Mouse (Mus musculus): ENCODE results near the gene Miga2. TPM values are rescaled to one million over a fixed set of nuclear protein-coding genes. Genes with fewer than 3 reads are reported as not detected.
A peak's percentile ranks its signal among the peaks of the same experiment; 100 is the strongest.

Miga2 gene
- polyA plus RNA-seq, 1 experiment from 2014 or later = 18.7 TPM

GRCm38 (mm10) chr2:30386913-30387312 lies 22.9 kb downstream of the Miga2 start:
- H3K27me3 ChIP-seq (replicated peaks; ENCODE audit: control insufficient read depth, insufficient read depth, low read length) = no peaks in the 10 kb centered on the region
- ATAC-seq = no peak
- 90% methylated on average over 9 of the region's 9 CpGs for WGBS

DNA sequence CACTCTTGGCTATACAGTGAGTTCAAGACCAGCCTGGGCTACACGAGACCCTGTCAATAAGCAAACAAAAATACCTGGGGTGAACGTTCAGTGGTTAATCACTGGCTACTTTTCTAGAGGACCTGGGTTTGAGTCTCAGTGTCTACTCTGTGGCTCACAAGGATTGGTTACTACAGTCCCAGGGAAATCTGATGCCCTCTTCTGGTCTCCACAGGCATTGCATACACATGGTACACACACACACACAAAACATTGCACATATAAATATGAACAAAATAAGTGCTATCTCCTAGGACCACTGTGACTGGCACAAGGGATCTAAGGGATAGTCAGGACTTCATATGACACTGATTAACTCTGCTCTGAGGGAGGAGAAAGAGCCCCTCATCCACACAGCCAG lies 25.0 kb downstream of the Miga2 start:
- 93% methylated on average over 2 of the region's 2 CpGs for WGBS

More at GRCm38 (mm10) chr2:30386913-30387312, 22.9 kb downstream of the Miga2 start:
- no peak for DNase-seq (ENCODE audit: low spot score)
- Histone ChIP-seq H3K27ac (ENCODE audit: low read depth, low read length) (no peak overlapping the region), H3K4me1 (ENCODE audit: control insufficient read depth, insufficient read depth, low read length) (no peaks in the 10 kb centered on the region), H3K9me3 (replicated peaks; ENCODE audit: control insufficient read depth, low read length) (no peaks in the 10 kb centered on the region), H3K4me3 (ENCODE audit: low read depth, low read length) (no peak overlapping the region), H3K36me3 (ENCODE audit: control insufficient read depth, insufficient read depth, low read length) (peaks cover 32% of the 10 kb centered on the region), H3K9ac (ENCODE audit: low read length) (no peak overlapping the region), H3K4me2 (ENCODE audit: low read length) (no peak overlapping the region)

DNA sequence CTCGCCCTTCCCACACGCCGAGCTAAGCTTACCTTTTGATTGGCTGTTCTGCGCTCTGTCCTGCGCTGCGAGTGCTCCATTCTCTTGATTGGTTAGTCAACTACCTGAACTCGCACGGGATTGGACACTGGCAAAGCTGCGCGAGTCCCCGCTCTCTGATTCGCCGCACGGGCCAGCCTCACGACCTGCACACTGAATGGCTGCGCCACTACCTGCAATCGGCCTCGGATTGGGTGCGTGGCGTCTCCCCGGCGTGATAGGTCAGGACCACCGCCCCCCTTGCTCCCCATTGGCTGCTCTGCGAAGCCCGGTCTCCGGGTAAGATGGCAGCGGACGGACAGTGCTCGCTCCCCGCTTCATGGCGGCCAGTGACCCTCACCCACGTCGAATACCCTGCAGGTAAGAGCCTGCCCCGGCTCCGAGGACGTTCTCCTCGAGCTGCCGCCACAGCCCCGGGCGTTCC lies 28.1 kb downstream of the Miga2 start, which contains the start of gene Dolpp1:
TSS of gene Dolpp1 (plus strand) at position 141 of the 463 bp plus-strand sequence.
- Histone ChIP-seq H3K9ac (ENCODE audit: low read length) (peak within 1 kb of the TSS; percentile 89), H3K4me3 (ENCODE audit: low read depth, low read length) (peak within 1 kb of the TSS; percentile 81), H3K4me2 (ENCODE audit: low read length) (peak within 1 kb of the TSS; percentile 99), H3K27ac (ENCODE audit: low read depth, low read length) (peak within 1 kb of the TSS; percentile 87), H3K9me3 (replicated peaks; ENCODE audit: control insufficient read depth, low read length) (no peaks in the 10 kb centered on the region), H3K4me1 (ENCODE audit: control insufficient read depth, insufficient read depth, low read length) (peaks cover 8% of the 10 kb centered on the region), H3K27me3 (replicated peaks; ENCODE audit: control insufficient read depth, insufficient read depth, low read length) (no peaks in the 10 kb centered on the region), H3K36me3 (ENCODE audit: control insufficient read depth, insufficient read depth, low read length) (peaks cover 18% of the 10 kb centered on the region)
- ATAC-seq (peak; percentile 99), DNase-seq (ENCODE audit: low spot score) (peak; percentile 99)
- WGBS = under 1% methylated on average over 39 of the region's 40 CpGs

More for the DNA sequence above, 25.0 kb downstream of the Miga2 start:
- Histone ChIP-seq H3K9ac (ENCODE audit: low read length) (no peak overlapping the region), H3K27ac (ENCODE audit: low read depth, low read length) (no peak overlapping the region), H3K9me3 (replicated peaks; ENCODE audit: control insufficient read depth, low read length) (no peaks in the 10 kb centered on the region), H3K27me3 (replicated peaks; ENCODE audit: control insufficient read depth, insufficient read depth, low read length) (no peaks in the 10 kb centered on the region), H3K4me1 (ENCODE audit: control insufficient read depth, insufficient read depth, low read length) (peaks cover 8% of the 10 kb centered on the region), H3K4me2 (ENCODE audit: low read length) (no peak overlapping the region), H3K36me3 (ENCODE audit: control insufficient read depth, insufficient read depth, low read length) (peaks cover 11% of the 10 kb centered on the region), H3K4me3 (ENCODE audit: low read depth, low read length) (no peak overlapping the region)
- DNase-seq (ENCODE audit: low spot score) (no peak), ATAC-seq (no peak)

- ATAC-seq = peak; percentile 83
- peak; percentile 92 for DNase-seq (ENCODE audit: low spot score)
- Histone ChIP-seq H3K9ac (ENCODE audit: low read length) (peak overlapping the region; percentile 89), H3K27ac (ENCODE audit: low read depth, low read length) (peak overlapping the region; percentile 87), H3K36me3 (ENCODE audit: control insufficient read depth, insufficient read depth, low read length) (peaks cover 24% of the 10 kb centered on the region), H3K4me1 (ENCODE audit: control insufficient read depth, insufficient read depth, low read length) (peaks cover 8% of the 10 kb centered on the region), H3K27me3 (replicated peaks; ENCODE audit: control insufficient read depth, insufficient read depth, low read length) (no peaks in the 10 kb centered on the region), H3K4me2 (ENCODE audit: low read length) (peak overlapping the region; percentile 99), H3K9me3 (replicated peaks; ENCODE audit: control insufficient read depth, low read length) (no peaks in the 10 kb centered on the region), H3K4me3 (ENCODE audit: low read depth, low read length) (peak overlapping the region; percentile 81)
- WGBS = under 1% methylated on average over 44 of the region's 54 CpGs
Observed at GRCm38 (mm10) chr2:30392577-30393369, 28.7 kb downstream of the Miga2 start.

GRCm38 (mm10) chr2:30393370-30393656 lies 29.3 kb downstream of the Miga2 start:
- no peak for DNase-seq (ENCODE audit: low spot score)
- Histone ChIP-seq H3K36me3 (ENCODE audit: control insufficient read depth, insufficient read depth, low read length) (peaks cover 29% of the 10 kb centered on the region), H3K9me3 (replicated peaks; ENCODE audit: control insufficient read depth, low read length) (no peaks in the 10 kb centered on the region), H3K4me2 (ENCODE audit: low read length) (peak overlapping the region; percentile 99), H3K4me1 (ENCODE audit: control insufficient read depth, insufficient read depth, low read length) (peaks cover 8% of the 10 kb centered on the region), H3K9ac (ENCODE audit: low read length) (peak overlapping the region; percentile 89), H3K27me3 (replicated peaks; ENCODE audit: control insufficient read depth, insufficient read depth, low read length) (no peaks in the 10 kb centered on the region), H3K4me3 (ENCODE audit: low read depth, low read length) (peak overlapping the region; percentile 81), H3K27ac (ENCODE audit: low read depth, low read length) (peak overlapping the region; percentile 87; the same call in 1 of the 2 replicates)
- WGBS = 70% methylated on average over 1 of the region's 1 CpGs
- no peak for ATAC-seq

GRCm38 (mm10) chr2:30395757-30396156 lies 31.7 kb downstream of the Miga2 start:
- H3K9me3 ChIP-seq (replicated peaks; ENCODE audit: control insufficient read depth, low read length) = no peaks in the 10 kb centered on the region
- H3K36me3 ChIP-seq (ENCODE audit: control insufficient read depth, insufficient read depth, low read length) = peaks cover 52% of the 10 kb centered on the region
- no peak overlapping the region for H3K9ac ChIP-seq (ENCODE audit: low read length)
- H3K4me2 ChIP-seq (ENCODE audit: low read length) = no peak overlapping the region
- no peak overlapping the region for H3K4me3 ChIP-seq (ENCODE audit: low read depth, low read length)
- H3K4me1 ChIP-seq (ENCODE audit: control insufficient read depth, insufficient read depth, low read length) = peaks cover 21% of the 10 kb centered on the region
- WGBS = 91% methylated on average over 7 of the region's 7 CpGs
- H3K27ac ChIP-seq (ENCODE audit: low read depth, low read length) = no peak overlapping the region
- ATAC-seq (no peak), DNase-seq (ENCODE audit: low spot score) (no peak)
- H3K27me3 ChIP-seq (replicated peaks; ENCODE audit: control insufficient read depth, insufficient read depth, low read length) = no peaks in the 10 kb centered on the region

DNA sequence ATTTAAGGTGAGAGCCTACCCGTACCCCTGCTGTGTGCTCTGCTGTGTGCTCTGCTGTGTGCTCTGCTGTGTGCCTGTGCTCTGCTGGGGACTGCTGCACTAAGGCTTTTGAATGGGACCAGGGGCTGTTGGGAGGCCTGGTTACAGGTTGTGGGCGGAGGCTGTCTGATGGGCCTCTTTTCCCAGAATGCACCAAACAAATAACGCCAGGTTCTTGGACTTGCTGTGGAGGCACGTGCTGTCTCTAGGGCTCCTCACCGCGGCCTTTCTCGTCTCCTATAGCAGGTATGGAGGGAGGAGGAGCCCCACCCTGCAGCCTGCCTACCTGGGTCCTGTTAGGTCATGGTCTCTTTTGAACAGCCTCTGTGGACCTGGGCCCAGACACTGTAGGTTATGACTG lies 32.2 kb downstream of the Miga2 start:
- no peak overlapping the region for H3K4me3 ChIP-seq (ENCODE audit: low read depth, low read length)
- no peak overlapping the region for H3K9ac ChIP-seq (ENCODE audit: low read length)
- DNase-seq (ENCODE audit: low spot score) (no peak), ATAC-seq (no peak)
- peaks cover 57% of the 10 kb centered on the region for H3K36me3 ChIP-seq (ENCODE audit: control insufficient read depth, insufficient read depth, low read length)
- H3K27me3 ChIP-seq (replicated peaks; ENCODE audit: control insufficient read depth, insufficient read depth, low read length) = no peaks in the 10 kb centered on the region
- WGBS = 87% methylated on average over 7 of the region's 7 CpGs
- peaks cover 21% of the 10 kb centered on the region for H3K4me1 ChIP-seq (ENCODE audit: control insufficient read depth, insufficient read depth, low read length)
- no peaks in the 10 kb centered on the region for H3K9me3 ChIP-seq (replicated peaks; ENCODE audit: control insufficient read depth, low read length)
- no peak overlapping the region for H3K27ac ChIP-seq (ENCODE audit: low read depth, low read length)
- no peak overlapping the region for H3K4me2 ChIP-seq (ENCODE audit: low read length)

- Histone ChIP-seq H3K9me3 (replicated peaks; ENCODE audit: control insufficient read depth, low read length) (no peaks in the 10 kb centered on the region), H3K4me3 (ENCODE audit: low read depth, low read length) (no peak overlapping the region), H3K4me1 (ENCODE audit: control insufficient read depth, insufficient read depth, low read length) (peaks cover 18% of the 10 kb centered on the region), H3K27me3 (replicated peaks; ENCODE audit: control insufficient read depth, insufficient read depth, low read length) (no peaks in the 10 kb centered on the region), H3K36me3 (ENCODE audit: control insufficient read depth, insufficient read depth, low read length) (peaks cover 75% of the 10 kb centered on the region), H3K27ac (ENCODE audit: low read depth, low read length) (no peak overlapping the region), H3K9ac (ENCODE audit: low read length) (no peak overlapping the region), H3K4me2 (ENCODE audit: low read length) (no peak overlapping the region)
- no peak for DNase-seq (ENCODE audit: low spot score)
- WGBS = 57% methylated on average over 10 of the region's 10 CpGs
- no peak for ATAC-seq
Observed at GRCm38 (mm10) chr2:30397986-30398512, 34.0 kb downstream of the Miga2 start.
